Mouse (Mus musculus): ENCODE data around the gene Ncoa6. TPM values are rescaled to one million over a fixed set of nuclear protein-coding genes. Genes with fewer than 3 reads are reported as not detected.

Ncoa6 gene
- total and polyA plus RNA-seq, 2 experiments from 2014 or later = 32.1 to 73.1 TPM

DNA sequence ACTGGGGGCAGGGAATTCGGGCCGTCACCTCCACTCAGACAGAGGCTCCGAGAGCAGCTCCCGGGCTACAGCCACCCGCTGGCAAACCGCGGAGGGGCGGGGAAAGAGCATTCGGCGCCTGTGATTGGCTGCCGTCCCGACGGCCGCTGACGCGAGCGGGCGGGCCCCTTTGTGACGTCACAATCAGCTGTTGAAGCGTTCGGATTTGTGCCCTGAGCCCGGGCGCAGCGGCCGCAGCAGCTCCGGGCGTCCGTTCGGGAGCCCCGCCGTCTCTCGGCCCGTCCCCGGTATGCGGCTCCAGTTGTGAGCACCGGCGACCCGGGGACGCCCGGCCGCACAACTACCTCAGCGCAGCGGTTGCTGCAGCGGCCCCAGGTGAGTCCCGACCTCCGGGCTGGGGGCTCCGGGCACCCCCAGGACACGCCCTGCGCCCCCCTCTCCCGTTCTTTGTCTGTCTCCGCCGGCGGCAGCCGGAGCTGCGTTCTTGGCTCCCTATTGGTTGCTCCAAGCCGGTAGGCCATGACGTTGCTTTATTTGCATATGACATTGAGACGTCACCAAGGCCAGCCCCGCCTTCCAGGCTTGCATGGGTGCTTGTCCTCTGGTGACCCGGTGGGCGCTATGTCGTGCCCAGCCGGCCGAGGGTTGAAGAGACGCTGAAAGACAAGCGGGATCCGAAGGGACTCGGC is 91.9 kb downstream of the Ncoa6 start:
- Histone ChIP-seq H3K36me3 (ENCODE audit: insufficient read depth, low read length) (0 out of 2 replicates have a peak, but pooled peaks cover 16% of the 10 kb centered on the region), H3K9me3 (ENCODE audit: low read length) (no peaks in the 10 kb centered on the region), H3K4me2 (ENCODE audit: low read depth, low read length, poor library complexity, severe bottlenecking) (peak overlapping the region; percentile 63), H3K27me3 (ENCODE audit: insufficient read depth, low read length) (no peaks in the 10 kb centered on the region), H3K9ac (replicated peaks; ENCODE audit: low read length, poor library complexity, severe bottlenecking) (peak overlapping the region; percentile 99), H3K27ac (ENCODE audit: low read depth, low read length) (peak overlapping the region; percentile 100), H3K4me1 (ENCODE audit: insufficient read depth, low read length) (peaks cover 15% of the 10 kb centered on the region), H3K4me3 (ENCODE audit: low read depth, low read length) (peak overlapping the region; percentile 77)
- ATAC-seq (ENCODE audit: low FRiP score) (peak; percentile 93), DNase-seq (ENCODE audit: low spot score) (peak; percentile 97)
- under 1% methylated on average over 60 of the region's 68 CpGs for WGBS
- no peak for TF ChIP-seq CTCF (IDR thresholded peaks at IDR 0.05)

- H3K4me1 ChIP-seq (ENCODE audit: insufficient read depth, low read length) = peaks cover 15% of the 10 kb centered on the region
- peak overlapping the region; percentile 63 for H3K4me2 ChIP-seq (ENCODE audit: low read depth, low read length, poor library complexity, severe bottlenecking)
- H3K36me3 ChIP-seq (ENCODE audit: insufficient read depth, low read length) = 0 out of 2 replicates have a peak, but pooled peaks cover 9% of the 10 kb centered on the region
- no peak for TF ChIP-seq CTCF (IDR thresholded peaks at IDR 0.05)
- DNase-seq (ENCODE audit: low spot score) (peak; percentile 10), ATAC-seq (ENCODE audit: low FRiP score) (no peak)
- H3K9me3 ChIP-seq (ENCODE audit: low read length) = no peaks in the 10 kb centered on the region
- peak overlapping the region; percentile 77 for H3K4me3 ChIP-seq (ENCODE audit: low read depth, low read length)
- peak overlapping the region; percentile 100 for H3K27ac ChIP-seq (ENCODE audit: low read depth, low read length)
- WGBS = 0% methylated on average over 11 of the region's 11 CpGs
- no peaks in the 10 kb centered on the region for H3K27me3 ChIP-seq (ENCODE audit: insufficient read depth, low read length)
- peak overlapping the region; percentile 99 for H3K9ac ChIP-seq (replicated peaks; ENCODE audit: low read length, poor library complexity, severe bottlenecking)
Measured at GRCm38 (mm10) chr2:155381060-155381437, 92.6 kb downstream of the Ncoa6 start.

DNA sequence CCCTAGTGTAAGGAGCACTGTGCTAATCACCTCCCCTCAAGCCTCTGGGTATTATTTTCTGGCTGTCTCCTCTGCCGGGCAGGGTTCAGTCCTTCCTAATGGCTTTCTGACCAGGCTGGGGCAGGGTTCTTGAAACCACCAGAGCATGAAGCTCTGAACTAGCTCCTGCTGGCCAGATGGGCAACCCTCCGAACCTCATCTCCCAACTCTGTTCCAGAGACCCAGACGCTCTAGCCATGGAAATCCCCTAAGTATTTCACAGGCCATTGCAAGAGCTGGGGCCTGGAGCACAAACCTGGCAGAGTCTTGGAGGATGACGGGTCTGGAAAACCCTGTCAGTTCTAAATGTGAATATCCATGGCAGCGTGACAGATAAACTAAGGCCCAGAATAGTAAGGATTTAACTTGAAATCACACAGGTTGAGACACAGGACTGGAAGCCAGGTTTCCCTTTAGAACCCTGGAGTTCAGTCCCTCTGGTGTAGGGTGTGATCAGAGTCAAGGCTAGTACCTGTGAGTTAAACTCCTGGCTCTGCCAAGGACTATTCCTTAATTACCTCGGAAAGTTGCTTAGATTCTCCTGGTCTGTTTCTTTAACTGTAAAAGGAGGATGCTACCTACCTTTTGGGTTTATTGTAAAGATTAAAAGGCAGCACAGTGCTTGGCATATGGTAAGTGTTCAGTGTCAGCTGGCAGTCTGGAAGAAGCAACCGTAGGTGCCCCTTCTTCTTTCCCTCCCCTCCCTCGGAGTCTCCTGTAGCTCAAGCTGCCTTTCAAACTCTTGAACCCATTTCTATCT is 93.2 kb downstream of the Ncoa6 start, which contains the start of gene Trp53inp2:
Gene Trp53inp2 (plus strand): TSS at position 799 of the 799 bp plus-strand sequence.
- 34% methylated on average over 8 of the region's 8 CpGs for WGBS
- Histone ChIP-seq H3K9ac (replicated peaks; ENCODE audit: low read length, poor library complexity, severe bottlenecking) (peak within 1 kb of the TSS; percentile 99), H3K27ac (ENCODE audit: low read depth, low read length) (peak within 1 kb of the TSS; percentile 100), H3K4me2 (ENCODE audit: low read depth, low read length, poor library complexity, severe bottlenecking) (peak within 1 kb of the TSS; percentile 63), H3K27me3 (ENCODE audit: insufficient read depth, low read length) (no peaks in the 10 kb centered on the region; the same call in 1 of the 2 replicates), H3K9me3 (ENCODE audit: low read length) (no peaks in the 10 kb centered on the region), H3K4me1 (ENCODE audit: insufficient read depth, low read length) (peaks cover 12% of the 10 kb centered on the region; the same call in 1 of the 2 replicates), H3K4me3 (ENCODE audit: low read depth, low read length) (peak within 1 kb of the TSS; percentile 77), H3K36me3 (ENCODE audit: insufficient read depth, low read length) (0 out of 2 replicates have a peak, but pooled peaks cover 3% of the 10 kb centered on the region)
- ATAC-seq (ENCODE audit: low FRiP score) = no peak
- no peak for DNase-seq (ENCODE audit: low spot score)
- no peak for TF ChIP-seq CTCF (IDR thresholded peaks at IDR 0.05)

GRCm38 (mm10) chr2:155376191-155376590 is 97.5 kb downstream of the Ncoa6 start:
- Histone ChIP-seq H3K4me1 (ENCODE audit: insufficient read depth, low read length) (no peaks in the 10 kb centered on the region), H3K27ac (ENCODE audit: low read depth, low read length) (no peak overlapping the region), H3K27me3 (ENCODE audit: insufficient read depth, low read length) (no peaks in the 10 kb centered on the region; the same call in 1 of the 2 replicates), H3K9me3 (ENCODE audit: low read length) (no peaks in the 10 kb centered on the region), H3K4me3 (ENCODE audit: low read depth, low read length) (no peak overlapping the region), H3K4me2 (ENCODE audit: low read depth, low read length, poor library complexity, severe bottlenecking) (no peak overlapping the region), H3K9ac (replicated peaks; ENCODE audit: low read length, poor library complexity, severe bottlenecking) (no peak overlapping the region), H3K36me3 (ENCODE audit: insufficient read depth, low read length) (no peaks in the 10 kb centered on the region)
- 86% methylated on average over 10 of the region's 10 CpGs for WGBS
- no peak for DNase-seq (ENCODE audit: low spot score)
- no peak for TF ChIP-seq CTCF (IDR thresholded peaks at IDR 0.05)
- no peak for ATAC-seq (ENCODE audit: low FRiP score)

DNA sequence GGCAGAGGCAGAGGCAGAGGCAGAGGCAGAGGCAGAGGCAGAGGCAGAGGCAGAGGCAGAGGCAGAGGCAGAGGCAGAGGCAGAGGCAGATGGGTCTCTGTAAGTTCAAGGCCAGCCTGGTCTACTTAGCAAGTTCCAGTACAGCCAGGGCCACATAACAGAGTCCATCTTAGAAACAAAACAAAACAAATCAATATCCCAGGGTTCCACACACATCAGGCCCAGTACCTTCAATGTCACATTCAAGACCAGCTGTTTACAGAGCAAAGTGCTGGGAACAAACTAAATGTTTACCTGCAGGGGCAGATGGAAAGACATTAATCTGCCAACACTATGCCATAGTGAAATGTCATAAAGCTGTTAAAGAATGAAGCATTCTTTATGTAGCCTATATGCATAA is 99.2 kb downstream of the Ncoa6 start:
- Histone ChIP-seq H3K36me3 (ENCODE audit: insufficient read depth, low read length) (no peaks in the 10 kb centered on the region), H3K9me3 (ENCODE audit: low read length) (no peaks in the 10 kb centered on the region), H3K9ac (replicated peaks; ENCODE audit: low read length, poor library complexity, severe bottlenecking) (no peak overlapping the region), H3K4me2 (ENCODE audit: low read depth, low read length, poor library complexity, severe bottlenecking) (no peak overlapping the region), H3K4me3 (ENCODE audit: low read depth, low read length) (no peak overlapping the region), H3K4me1 (ENCODE audit: insufficient read depth, low read length) (no peaks in the 10 kb centered on the region), H3K27ac (ENCODE audit: low read depth, low read length) (no peak overlapping the region), H3K27me3 (ENCODE audit: insufficient read depth, low read length) (no peaks in the 10 kb centered on the region; the same call in 1 of the 2 replicates)
- DNase-seq (ENCODE audit: low spot score) = no peak
- TF ChIP-seq CTCF (IDR thresholded peaks at IDR 0.05) = no peak
- no peak for ATAC-seq (ENCODE audit: low FRiP score)

DNA sequence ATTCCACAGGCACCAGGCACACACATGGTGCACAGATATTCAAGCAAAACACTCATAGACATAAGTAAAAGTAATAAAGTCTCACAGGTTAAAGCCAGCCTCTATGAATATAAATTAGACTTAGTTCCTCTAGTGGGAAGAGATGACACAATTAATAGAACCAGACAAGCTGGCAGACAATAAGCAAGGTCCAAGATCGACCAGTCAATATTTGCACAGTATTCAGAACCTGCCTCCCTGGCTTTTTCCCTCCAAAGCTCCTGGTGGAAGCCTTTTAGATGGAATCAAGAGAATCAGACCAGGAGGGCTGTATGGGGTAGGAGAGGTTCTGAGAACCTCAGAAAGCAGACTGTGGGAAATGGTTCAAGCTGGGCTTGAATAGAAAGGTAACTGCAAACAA is 99.8 kb downstream of the Ncoa6 start:
- H3K27me3 ChIP-seq (ENCODE audit: insufficient read depth, low read length) = no peaks in the 10 kb centered on the region; the same call in 1 of the 2 replicates
- WGBS = 68% methylated on average over 1 of the region's 1 CpGs
- H3K9me3 ChIP-seq (ENCODE audit: low read length) = no peaks in the 10 kb centered on the region
- no peak for DNase-seq (ENCODE audit: low spot score)
- no peak overlapping the region for H3K9ac ChIP-seq (replicated peaks; ENCODE audit: low read length, poor library complexity, severe bottlenecking)
- H3K4me2 ChIP-seq (ENCODE audit: low read depth, low read length, poor library complexity, severe bottlenecking) = no peak overlapping the region
- no peaks in the 10 kb centered on the region for H3K4me1 ChIP-seq (ENCODE audit: insufficient read depth, low read length)
- H3K4me3 ChIP-seq (ENCODE audit: low read depth, low read length) = no peak overlapping the region
- no peak for ATAC-seq (ENCODE audit: low FRiP score)
- TF ChIP-seq CTCF (IDR thresholded peaks at IDR 0.05) = no peak
- H3K36me3 ChIP-seq (ENCODE audit: insufficient read depth, low read length) = no peaks in the 10 kb centered on the region
- H3K27ac ChIP-seq (ENCODE audit: low read depth, low read length) = no peak overlapping the region
